Mouse (Mus musculus) C2C12 (cell line): ENCODE data around the gene Bdkrb2. TPM values are rescaled to one million over a fixed set of nuclear protein-coding genes. Genes with fewer than 3 reads are reported as not detected.

ENCODE experiments used
- H3K27me3 ChIP-seq: one replicate; pipeline ENCODE4 v1.6.1; 2011; ENCODE audit not compliant: control insufficient read depth, insufficient read depth, insufficient read length
- H3K36me3 ChIP-seq: one replicate; pipeline ENCODE4 v1.6.1; 2011; ENCODE audit not compliant: control insufficient read depth, insufficient read depth
- H3K4me3 ChIP-seq: one replicate; pipeline ENCODE4 v1.5.1; 2011; ENCODE audit warnings: mild to moderate bottlenecking, control low read depth; ENCODE audit not compliant: poor library complexity, insufficient read depth, severe bottlenecking
- H3K79me2 ChIP-seq: one replicate; pipeline ENCODE4 v1.6.1; 2011; ENCODE audit not compliant: control insufficient read depth, insufficient read depth
- H3K79me3 ChIP-seq: one replicate; pipeline ENCODE4 v1.6.1; 2011; ENCODE audit warnings: low read depth, control low read depth
- H3ac ChIP-seq: one replicate; pipeline ENCODE3; 2011; ENCODE audit warnings: low read depth; ENCODE audit not compliant: control insufficient read depth, insufficient read length
- CEBPB ChIP-seq: IDR thresholded peaks from one replicate; pipeline ENCODE4 v1.6.1; 2011; ENCODE audit warnings: low read depth, mild to moderate bottlenecking, control low read depth, moderate library complexity
- CTCF ChIP-seq: IDR thresholded peaks from one replicate; pipeline ENCODE4 v1.5.1; 2011; ENCODE audit not compliant: control insufficient read depth, insufficient read depth, insufficient read length
- FOSL1 ChIP-seq: IDR thresholded peaks from one replicate; pipeline ENCODE4 v1.8.0; 2011; ENCODE audit warnings: mild to moderate bottlenecking, low read length; ENCODE audit not compliant: poor library complexity, insufficient read depth, severe bottlenecking
- MAX ChIP-seq: IDR thresholded peaks from one replicate; pipeline ENCODE4 v1.6.1; 2011; ENCODE audit warnings: mild to moderate bottlenecking, control low read depth
- MYOD1 ChIP-seq: IDR thresholded peaks from one replicate; pipeline ENCODE4 v1.6.1; 2011; ENCODE audit warnings: low read depth; ENCODE audit not compliant: control insufficient read depth, insufficient read length
- MYOG ChIP-seq: IDR thresholded peaks from one replicate; pipeline ENCODE4 v1.6.1; 2011; ENCODE audit not compliant: control insufficient read depth, insufficient read length; ENCODE audit errors: extremely low read depth
- USF1 ChIP-seq: IDR thresholded peaks from one replicate; pipeline ENCODE4 v1.6.1; 2011; ENCODE audit warnings: low read depth, mild to moderate bottlenecking, control low read depth, moderate library complexity
- polyA plus RNA-seq: library from polyadenylated mRNA; unstranded; fragments of >200 nt; fragmentation: generic; extraction: Trizol; gene quantifications from one replicate; pipeline ENCODE4 v1.2.1, GENCODE M21; 2012; ENCODE audit warnings: missing spikeins

Bdkrb2 gene
- polyA plus RNA-seq, 1 experiment = 1.2 TPM

- Histone ChIP-seq H3K27me3 (no peaks in the 10 kb centered on the region), H3K36me3 (no peaks in the 10 kb centered on the region), H3ac (no peak overlapping the region), H3K79me3 (no peaks in the 10 kb centered on the region), H3K79me2 (no peaks in the 10 kb centered on the region), H3K4me3 (no peak overlapping the region)
- TF ChIP-seq FOSL1 = no peak
- TF ChIP-seq MYOG = no peak
- no peak for TF ChIP-seq USF1
- no peak for TF ChIP-seq CTCF
- TF ChIP-seq CEBPB = no peak
- no peak for TF ChIP-seq MAX
- no peak for TF ChIP-seq MYOD1
These were observed 8.8 kb downstream of the Bdkrb2 start for GRCm38 (mm10) chr12:105571867-105572266.

GRCm38 (mm10) chr12:105572622-105573021 lies 9.6 kb downstream of the Bdkrb2 start:
- Histone ChIP-seq H3K4me3 (no peak overlapping the region), H3K36me3 (no peaks in the 10 kb centered on the region), H3K79me2 (no peaks in the 10 kb centered on the region), H3K27me3 (no peaks in the 10 kb centered on the region), H3ac (no peak overlapping the region), H3K79me3 (no peaks in the 10 kb centered on the region)
- no peak for TF ChIP-seq CTCF
- no peak for TF ChIP-seq MYOD1
- no peak for TF ChIP-seq CEBPB
- no peak for TF ChIP-seq MAX
- TF ChIP-seq MYOG = no peak
- TF ChIP-seq USF1 = no peak
- TF ChIP-seq FOSL1 = no peak

- H3K79me3 ChIP-seq = no peaks in the 10 kb centered on the region
- H3ac ChIP-seq = no peak overlapping the region
- TF ChIP-seq CEBPB = no peak
- TF ChIP-seq FOSL1 = no peak
- TF ChIP-seq MYOG = no peak
- no peak for TF ChIP-seq MYOD1
- no peak for TF ChIP-seq USF1
- TF ChIP-seq MAX = no peak
- TF ChIP-seq CTCF = no peak
- no peak overlapping the region for H3K4me3 ChIP-seq
- no peaks in the 10 kb centered on the region for H3K79me2 ChIP-seq
- no peaks in the 10 kb centered on the region for H3K27me3 ChIP-seq
- no peaks in the 10 kb centered on the region for H3K36me3 ChIP-seq
These were observed 11.3 kb downstream of the Bdkrb2 start for GRCm38 (mm10) chr12:105574356-105574755.

GRCm38 (mm10) chr12:105580490-105580889 lies 17.5 kb downstream of the Bdkrb2 start:
- H3K79me3 ChIP-seq = no peaks in the 10 kb centered on the region
- H3K36me3 ChIP-seq = no peaks in the 10 kb centered on the region
- TF ChIP-seq CEBPB (no peak), FOSL1 (no peak), MYOD1 (no peak), USF1 (no peak), CTCF (no peak), MYOG (no peak), MAX (no peak)
- no peaks in the 10 kb centered on the region for H3K79me2 ChIP-seq
- H3K4me3 ChIP-seq = no peak overlapping the region
- no peak overlapping the region for H3ac ChIP-seq
- H3K27me3 ChIP-seq = no peaks in the 10 kb centered on the region

- no peak overlapping the region for H3ac ChIP-seq
- no peaks in the 10 kb centered on the region for H3K27me3 ChIP-seq
- no peaks in the 10 kb centered on the region for H3K36me3 ChIP-seq
- no peak overlapping the region for H3K4me3 ChIP-seq
- H3K79me3 ChIP-seq = no peaks in the 10 kb centered on the region
- H3K79me2 ChIP-seq = no peaks in the 10 kb centered on the region
- TF ChIP-seq USF1 = no peak
- no peak for TF ChIP-seq CEBPB
- TF ChIP-seq MYOD1 = no peak
- TF ChIP-seq CTCF = no peak
- TF ChIP-seq FOSL1 = no peak
- no peak for TF ChIP-seq MAX
These were observed 19.5 kb downstream of the Bdkrb2 start for GRCm38 (mm10) chr12:105582486-105582885.

GRCm38 (mm10) chr12:105583484-105583883 lies 20.5 kb downstream of the Bdkrb2 start:
- TF ChIP-seq MYOD1 (no peak), MYOG (no peak)
- Histone ChIP-seq H3ac (no peak overlapping the region), H3K27me3 (no peaks in the 10 kb centered on the region)

More at GRCm38 (mm10) chr12:105583484-105583883, 20.5 kb downstream of the Bdkrb2 start:
- Histone ChIP-seq H3K79me3 (no peaks in the 10 kb centered on the region), H3K79me2 (no peaks in the 10 kb centered on the region), H3K4me3 (no peak overlapping the region), H3K36me3 (no peaks in the 10 kb centered on the region)
